Mouse (Mus musculus) urinary bladder, postnatal 10 days (tissue): ENCODE measurements around the gene Gpr107.
"Not testable (repeated sequence)": the region's sequence is repeated elsewhere in the genome, so short reads cannot be mapped to it uniquely, and the experiment has no call there.

Experiments used
- DNase-seq: peaks from one replicate; pipeline ENCODE4 v3.0.0; 2022; ENCODE audit warnings: low spot score

The Gpr107 gene

DNA sequence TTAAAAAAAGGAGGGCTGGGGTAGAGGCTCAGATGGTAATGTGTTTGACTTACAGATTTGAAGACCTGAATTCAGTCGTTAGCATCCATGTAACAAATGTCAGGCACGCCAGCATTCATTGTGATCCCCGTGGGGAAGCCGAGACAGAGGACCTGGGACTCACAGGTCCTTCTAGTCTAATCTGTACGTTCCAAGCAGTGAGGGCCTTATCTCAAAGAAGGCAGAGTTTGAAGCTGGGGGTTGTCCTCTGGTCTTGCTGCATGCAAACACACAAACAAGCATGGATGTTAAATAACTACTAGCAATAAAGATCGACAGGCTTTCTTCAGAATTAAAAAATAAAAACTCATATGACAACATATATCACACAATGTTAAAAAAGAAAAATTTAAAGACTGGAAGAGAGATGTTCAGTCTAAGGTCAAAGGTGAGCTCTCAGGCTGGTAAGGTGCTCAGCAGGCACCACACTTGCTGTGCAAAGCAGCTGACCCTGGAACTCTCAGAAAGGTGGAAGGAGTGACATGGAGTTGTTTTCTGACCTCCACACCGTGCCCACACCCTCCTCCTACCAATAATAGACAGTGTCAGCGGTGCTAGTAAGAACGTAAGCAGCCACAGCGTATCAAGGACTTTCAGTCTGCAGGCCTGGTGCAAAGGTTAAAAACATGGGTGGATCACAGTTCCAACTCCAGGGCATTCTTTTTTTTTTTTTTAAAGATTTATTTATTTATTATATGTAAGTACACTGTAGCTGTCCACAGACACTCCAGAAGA lies 8.2 kb downstream of the Gpr107 start:
- no peak for DNase-seq

GRCm38 (mm10) chr2:31161620-31162019 lies 9.5 kb downstream of the Gpr107 start:
- no peak for DNase-seq

DNA sequence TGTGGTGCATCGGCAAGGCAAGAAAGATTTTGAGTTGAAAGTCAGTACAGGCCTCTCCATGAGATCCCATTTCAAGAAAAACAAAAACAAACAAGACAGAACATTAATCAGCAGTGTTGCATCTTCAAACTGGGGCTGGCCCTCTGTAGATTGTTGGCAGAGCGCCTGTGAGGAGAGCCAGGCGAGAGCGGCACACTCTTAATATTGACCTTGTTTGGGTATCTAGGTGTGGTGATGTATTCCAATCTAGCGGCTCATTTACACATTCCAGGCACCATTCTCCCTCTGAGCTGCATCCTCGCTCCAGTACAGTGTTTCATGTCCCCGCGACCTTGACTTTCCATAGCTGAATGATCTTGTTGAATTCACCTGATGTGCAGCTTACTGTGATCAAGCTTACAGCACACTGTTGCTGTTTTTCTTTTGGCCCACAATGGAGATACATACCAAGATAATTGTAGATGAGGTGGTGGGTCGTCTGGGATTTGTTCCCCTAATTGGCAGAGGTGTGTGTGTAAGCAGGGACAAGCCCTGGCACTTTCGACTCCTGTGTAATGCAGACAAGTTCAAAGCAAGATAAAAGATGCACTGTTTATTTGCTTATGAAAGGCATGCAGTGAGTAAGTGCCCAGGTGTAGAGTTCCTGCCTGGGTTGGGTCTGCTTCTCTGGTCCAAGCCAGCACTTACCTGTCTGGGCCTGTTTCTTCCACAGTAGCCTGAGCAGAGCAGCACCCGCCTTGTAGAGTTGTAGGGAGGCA lies 11.4 kb downstream of the Gpr107 start:
- no peak for DNase-seq

DNA sequence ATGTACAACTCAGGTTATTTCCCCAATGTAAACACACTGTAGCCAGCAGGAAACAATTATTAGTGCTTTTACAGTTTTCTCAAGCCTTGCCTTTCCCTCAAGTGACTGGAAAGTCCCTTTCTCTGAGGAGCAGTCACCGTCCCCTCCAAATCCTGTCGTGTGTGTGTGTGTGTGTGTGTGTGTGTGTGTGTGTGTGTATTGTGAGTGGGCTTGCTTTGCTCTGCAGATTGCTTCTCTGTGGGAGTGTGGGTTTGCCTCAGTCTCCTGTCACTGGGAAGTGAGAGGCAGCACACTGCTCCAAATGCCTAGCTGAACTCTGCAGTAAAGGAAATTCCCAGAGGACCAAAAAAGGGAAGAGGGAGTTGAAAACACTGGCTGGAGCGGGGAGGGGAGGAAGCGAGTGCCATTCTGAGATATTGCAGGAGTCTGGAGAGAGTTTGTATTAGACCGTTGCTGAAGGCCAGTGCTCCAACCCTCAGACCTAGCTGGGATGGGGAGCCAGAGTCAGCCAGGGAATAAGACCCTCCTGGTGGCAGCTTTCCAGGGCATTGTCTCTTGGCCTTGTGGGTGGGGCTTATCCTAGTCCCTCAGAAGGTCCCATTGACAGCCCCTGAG lies 12.8 kb downstream of the Gpr107 start:
- DNase-seq = no peak

DNA sequence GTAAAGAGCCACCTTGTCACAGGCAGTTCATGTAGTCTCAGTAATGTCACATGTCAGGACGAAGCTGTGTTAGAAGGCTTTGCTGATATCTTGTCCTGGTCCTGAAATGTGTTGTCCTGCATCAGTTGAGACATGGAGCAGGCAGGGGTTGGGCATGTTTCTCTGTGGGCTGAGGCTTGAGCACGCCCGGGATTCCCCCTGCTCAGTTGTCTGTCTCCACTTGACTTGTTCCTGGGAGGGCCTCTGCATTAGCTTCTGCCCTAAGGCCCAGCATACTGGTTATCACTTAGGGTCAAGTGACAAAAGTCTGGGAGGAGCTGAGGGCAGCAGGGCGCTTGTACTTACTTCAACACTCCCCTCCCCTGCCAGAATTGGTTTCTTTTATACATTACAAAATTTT lies 13.4 kb downstream of the Gpr107 start:
- DNase-seq = no peak

GRCm38 (mm10) chr2:31167571-31167970 lies 15.5 kb downstream of the Gpr107 start:
- not testable (repeated sequence) for DNase-seq

- no peak for DNase-seq
Observed at GRCm38 (mm10) chr2:31169001-31169400, 16.9 kb downstream of the Gpr107 start.

DNA sequence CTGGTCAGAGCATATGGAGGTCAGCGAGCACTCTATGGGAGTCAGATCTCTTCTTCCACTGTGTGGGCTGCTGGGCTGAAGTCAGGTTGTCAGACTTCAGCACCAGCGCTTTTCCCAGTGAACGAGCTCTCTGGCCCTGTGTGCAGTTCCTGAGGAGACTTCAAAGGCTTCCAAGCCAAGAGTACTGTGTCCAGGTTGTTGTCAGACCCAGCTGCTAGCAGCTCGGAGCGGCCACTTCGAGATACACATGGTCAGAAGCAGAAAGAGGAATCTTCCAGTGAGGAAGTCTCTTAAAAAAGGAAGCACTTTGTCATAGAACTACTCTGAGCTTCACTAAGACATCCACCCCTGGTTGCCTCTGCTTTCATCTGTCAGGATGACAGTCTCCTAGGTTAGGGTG lies 18.0 kb downstream of the Gpr107 start:
- no peak for DNase-seq

DNA sequence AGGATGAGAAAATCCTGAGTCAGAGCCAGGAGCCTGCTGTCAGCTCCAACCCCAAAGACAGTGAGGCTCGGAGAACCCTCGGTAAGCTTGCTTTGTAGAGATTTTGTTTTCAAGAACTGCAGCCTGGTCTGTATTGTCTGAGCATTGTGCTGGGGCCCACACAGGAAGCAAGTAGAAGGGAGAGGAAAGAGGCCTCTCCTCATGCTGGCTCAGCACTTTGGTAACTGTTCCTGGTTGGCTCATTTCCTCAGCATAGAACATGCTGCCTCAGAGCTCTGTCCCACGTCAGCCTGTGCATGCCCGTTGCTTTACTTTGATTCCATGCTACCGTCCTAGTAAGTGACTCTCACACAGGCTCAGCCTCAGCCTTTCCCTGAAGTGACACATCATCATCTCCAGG lies 19.9 kb downstream of the Gpr107 start:
- no peak for DNase-seq

DNA sequence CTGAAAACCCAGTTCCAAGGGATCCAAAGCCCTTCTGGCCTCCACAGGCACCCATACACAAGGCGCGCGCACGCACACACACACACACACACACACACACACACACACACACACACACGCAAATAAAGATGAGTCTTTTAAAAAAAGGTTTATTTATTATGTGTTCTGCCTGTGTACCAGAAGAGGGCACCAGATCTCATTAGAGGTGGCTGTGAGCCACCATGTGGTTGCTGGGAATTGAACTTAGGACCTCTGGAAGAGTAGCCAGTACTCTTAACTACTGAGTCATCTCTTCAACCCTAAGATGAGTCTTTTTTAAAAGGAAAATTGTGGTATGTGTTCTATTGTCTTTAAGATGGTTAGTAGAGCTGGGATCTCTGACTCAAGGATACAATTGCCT lies 20.4 kb downstream of the Gpr107 start:
- DNase-seq = no peak

GRCm38 (mm10) chr2:31173290-31173689 lies 21.2 kb downstream of the Gpr107 start:
- no peak for DNase-seq

DNA sequence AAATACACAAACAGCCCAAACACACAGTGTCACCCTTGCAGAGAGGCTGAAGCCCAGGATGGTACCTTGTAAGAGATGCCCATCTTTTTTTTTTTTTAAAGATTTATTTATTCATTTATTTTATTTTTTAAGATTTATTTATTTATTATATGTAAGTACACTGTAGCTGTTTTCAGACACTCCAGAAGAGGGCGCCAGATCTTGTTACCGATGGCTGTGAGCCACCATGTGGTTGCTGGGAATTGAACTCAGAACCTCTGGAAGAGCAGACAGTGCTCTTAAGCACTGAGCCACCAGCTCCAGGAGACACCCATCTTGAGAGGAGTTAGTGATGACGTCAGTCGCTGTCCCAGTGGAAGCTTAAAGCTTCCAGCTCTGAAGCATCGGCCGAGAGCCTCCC lies 26.5 kb downstream of the Gpr107 start:
- DNase-seq = not testable (repeated sequence)

DNA sequence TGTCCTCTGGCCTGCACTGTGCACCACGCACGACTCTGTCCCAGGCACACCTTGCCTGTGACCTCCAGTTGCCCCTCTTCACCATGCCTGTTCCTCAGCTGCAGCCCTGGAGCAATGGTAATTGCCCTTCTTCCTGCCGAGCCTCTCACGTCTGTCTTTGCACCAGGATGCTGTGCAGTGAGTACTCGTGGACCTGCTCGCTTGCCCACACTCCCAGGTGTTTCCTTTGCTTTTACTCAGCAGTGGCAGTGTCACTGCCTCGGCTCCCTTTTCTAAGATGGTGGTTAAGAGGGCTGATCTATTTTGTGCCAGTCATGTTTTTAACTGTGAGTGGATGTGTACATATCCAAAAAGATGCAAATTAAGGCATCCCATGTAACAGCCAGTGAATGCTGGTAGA lies 27.4 kb downstream of the Gpr107 start:
- DNase-seq = no peak

DNA sequence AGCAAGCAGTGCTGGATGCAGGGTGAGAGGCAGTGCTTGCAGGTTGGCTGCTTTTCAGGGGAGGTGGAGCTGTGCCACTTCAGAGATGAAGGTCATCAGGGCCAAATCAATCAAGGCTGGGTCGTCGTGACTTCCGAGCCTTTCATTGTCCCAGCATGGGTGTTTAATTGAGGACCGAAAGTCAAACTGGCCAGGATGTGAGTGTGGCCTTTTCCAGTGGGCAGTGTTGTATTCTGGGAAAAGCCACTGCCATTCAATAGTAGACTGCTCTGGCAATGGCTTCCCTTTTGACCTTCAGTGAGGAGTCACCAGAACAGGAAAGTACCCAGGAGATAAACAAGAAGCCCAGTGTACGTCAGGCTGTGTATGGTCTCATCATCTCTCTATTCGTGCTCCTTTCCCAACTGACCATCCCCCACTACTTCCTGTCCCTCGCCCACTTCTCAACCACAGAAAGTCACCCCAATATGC lies 28.0 kb downstream of the Gpr107 start:
- no peak for DNase-seq

DNA sequence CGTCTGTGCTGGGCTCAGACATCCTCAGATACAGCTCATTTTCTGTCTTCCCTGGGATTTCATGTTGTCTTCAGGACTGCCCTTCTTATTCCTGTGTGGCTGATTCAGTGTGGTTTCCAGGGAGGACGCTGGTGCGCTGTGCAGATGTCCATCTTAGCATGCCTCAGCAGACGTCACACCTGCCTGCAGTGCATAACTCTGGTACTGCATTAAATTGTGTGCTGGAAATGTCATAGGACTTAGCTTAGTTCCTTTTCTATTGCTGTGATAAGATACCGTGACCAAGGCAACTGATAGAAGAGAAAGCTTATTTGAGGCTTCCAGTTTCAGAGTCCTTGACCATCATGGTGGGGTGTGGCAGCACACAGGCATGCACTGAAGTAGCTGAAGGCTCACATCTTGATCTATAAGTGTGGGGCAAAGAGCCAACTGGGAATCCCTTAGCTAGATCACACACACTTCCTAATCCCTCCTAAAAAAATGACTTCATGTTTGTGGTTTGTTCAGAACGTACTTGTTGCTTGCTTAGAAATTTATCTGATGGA lies 30.7 kb downstream of the Gpr107 start:
- DNase-seq = no peak

DNA sequence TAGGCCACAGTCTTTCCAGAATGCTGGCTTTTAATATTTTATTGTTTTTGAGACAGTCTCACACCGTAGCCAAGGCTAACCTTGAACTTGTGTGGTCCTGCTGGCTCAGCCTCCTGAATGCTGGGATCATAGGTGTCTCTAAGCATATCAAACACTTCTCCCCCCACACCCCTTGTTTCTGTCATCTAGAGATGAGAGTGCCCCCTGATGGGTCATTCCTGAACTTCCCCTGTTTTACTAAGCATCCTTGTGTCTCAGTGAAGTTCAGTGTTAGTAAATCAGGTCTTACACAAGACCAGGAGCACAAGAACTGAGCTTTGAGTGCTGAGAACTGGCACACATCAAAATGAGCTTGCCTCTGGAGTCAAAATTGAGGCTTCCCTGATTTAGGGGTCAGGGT lies 31.7 kb downstream of the Gpr107 start:
- no peak for DNase-seq

GRCm38 (mm10) chr2:31188691-31189090 lies 36.6 kb downstream of the Gpr107 start:
- no peak for DNase-seq

DNA sequence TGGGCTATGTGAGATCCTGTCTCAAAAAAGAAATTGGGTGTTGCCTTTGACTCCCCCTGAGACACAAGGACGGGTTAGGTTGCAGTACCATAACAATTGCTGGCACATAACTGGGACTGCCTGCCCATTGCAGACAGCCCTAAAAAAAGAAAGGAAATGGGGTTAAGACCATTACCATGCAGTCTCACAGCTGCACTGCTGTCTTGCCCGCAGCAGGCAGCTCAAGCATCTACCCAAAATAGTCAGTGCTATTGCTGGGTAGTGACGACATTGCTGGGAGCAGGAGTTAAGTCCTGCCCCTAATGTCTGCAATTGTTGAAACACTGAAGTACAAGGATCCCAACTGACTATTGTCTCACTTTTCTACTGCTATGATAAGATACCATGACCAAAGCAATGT lies 37.5 kb downstream of the Gpr107 start:
- no peak for DNase-seq

- DNase-seq = no peak
Observed at GRCm38 (mm10) chr2:31191765-31192164, 39.6 kb downstream of the Gpr107 start.

DNA sequence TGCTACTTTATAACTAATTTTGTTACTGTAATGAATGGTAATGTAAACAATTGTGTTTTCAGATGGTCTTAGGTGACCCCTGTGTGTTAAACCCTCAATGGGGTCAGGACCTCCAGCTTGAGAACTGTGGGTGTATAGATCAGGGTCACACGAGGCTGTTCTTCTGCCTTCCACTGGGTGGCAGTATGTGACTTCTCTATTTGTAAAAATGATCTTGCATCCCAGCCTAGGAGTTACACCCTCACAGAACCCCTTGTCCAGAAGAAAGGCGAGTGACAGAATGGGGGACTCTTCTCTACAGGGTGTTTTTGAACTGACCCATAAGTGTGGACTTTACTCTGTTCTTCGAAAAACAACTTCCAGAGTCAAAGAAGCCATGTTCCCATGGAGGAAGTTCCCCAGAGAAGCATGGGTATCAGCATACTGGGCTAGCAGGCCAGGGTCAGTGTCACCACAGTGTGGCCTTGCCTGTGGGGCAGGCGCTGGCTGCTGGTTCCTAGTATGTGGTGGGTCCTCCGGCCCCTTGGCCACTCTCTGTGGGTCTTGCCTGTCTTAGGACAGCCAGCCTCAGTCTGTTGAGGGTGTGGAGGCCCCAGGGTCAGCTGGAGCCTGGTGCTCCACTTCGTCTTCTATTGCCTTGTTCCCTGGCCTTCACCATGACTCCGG lies 42.4 kb downstream of the Gpr107 start:
- DNase-seq = no peak

GRCm38 (mm10) chr2:31198621-31199020 lies 46.5 kb downstream of the Gpr107 start:
- no peak for DNase-seq

DNA sequence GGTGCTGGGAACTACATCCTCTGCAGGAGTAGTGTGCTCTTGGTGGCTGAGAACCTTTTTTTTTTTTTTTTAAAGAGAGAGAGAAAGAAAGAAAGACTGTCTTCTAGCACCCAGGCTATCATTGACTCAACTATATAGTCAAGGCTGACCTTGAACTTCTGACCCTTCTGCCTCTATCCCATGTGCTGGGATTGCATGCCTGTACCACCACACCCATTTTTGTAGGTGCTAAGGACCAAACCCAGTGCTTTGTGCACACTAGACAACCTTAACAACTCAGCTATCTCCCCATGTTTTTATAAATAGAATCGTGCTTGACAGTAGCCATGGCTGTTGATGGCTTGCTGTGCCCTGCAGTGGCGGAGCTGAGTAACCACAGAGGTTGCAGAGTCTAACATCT lies 47.9 kb downstream of the Gpr107 start:
- DNase-seq = no peak
